Mouse (Mus musculus): ENCODE results near the gene Rbpj. TPM values are rescaled to one million over a fixed set of nuclear protein-coding genes. Genes with fewer than 3 reads are reported as not detected.
"Not testable (repeated sequence)": the region's sequence is repeated elsewhere in the genome, so short reads cannot be mapped to it uniquely, and the experiment has no call there.

Rbpj gene
- total RNA-seq, 1 experiment from 2014 or later: 42.6 TPM

- DNase-seq: no peak
Observed at GRCm38 (mm10) chr5:53511426-53511825, 45.5 kb downstream of the Rbpj start.

DNA sequence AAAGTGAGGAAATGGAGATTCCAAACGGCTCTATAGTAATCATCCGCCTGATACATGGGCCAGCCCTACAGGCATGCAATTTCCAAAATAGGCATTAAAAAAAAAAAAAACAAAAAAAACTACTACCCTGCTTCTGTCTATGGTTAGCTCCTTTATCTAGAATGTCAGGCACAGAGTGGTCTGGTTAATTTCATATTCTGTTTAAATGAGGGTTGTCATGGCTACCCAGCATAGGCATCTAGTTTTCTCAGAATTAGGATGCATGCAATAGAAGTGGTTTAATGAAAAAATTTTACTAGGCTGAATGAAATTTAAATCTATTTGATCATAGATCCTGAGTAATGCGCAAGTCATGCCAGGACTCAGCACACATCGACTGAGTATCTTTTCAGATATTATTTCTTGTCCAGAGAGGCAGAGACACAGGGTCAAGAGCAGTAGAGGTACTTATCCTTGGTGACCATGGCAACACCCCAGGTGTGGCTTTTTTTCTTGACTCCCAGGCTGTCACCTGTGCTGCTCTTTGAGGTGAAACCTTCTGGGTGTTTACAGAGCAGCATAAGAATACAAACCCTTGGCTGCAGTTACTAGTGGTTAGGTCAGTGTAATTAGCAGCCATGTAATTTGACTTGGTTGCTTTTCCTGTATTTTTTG, 49.1 kb downstream of the Rbpj start:
- no peak for DNase-seq

DNA sequence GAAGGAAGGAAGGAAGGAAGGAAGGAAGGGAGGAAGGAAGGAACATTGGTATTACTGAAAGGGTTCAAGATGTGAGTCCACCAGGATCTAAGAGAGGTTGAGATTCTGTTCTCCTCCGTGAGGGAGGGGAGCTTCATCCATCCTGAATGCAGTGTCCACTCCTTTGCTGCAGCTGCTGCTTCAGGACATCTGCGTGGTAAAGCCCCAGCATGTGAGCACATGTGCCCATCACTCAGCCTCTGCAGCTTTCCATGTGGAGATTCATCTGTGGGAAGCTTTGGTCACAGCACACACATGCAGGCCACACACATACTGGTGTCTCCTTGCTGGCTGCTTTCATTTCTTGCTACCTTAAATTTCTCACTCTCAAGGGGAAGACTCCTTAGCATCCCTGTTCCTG, 50.5 kb downstream of the Rbpj start:
- DNase-seq: no peak

GRCm38 (mm10) chr5:53517802-53518201, 51.9 kb downstream of the Rbpj start:
- DNase-seq: no peak

- DNase-seq: no peak
Observed at GRCm38 (mm10) chr5:53519131-53519530, 53.2 kb downstream of the Rbpj start.

- DNase-seq: no peak
Observed at GRCm38 (mm10) chr5:53519998-53520577, 54.1 kb downstream of the Rbpj start.

- DNase-seq: peak; percentile 87
Observed at GRCm38 (mm10) chr5:53523046-53523445, 57.1 kb downstream of the Rbpj start.

DNA sequence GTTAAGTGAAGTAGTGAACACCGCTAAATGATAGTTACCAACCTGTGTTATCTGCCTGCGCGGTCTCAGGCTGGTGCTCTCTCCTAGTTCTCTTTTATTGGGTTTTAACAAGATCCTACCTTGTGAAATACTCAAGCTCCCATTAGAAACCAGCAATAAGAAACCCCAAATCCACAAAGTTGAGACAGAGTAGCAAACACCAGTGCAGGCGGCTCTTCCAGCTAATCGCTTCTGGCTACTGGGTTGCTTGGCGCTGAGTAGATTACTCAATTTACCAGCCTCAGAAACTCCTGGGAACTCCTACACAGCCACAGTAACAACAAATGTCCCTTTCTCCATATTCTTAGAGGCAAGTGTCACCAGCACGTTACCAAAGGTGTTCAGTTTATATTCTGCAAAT, 58.2 kb downstream of the Rbpj start:
- DNase-seq: no peak

DNA sequence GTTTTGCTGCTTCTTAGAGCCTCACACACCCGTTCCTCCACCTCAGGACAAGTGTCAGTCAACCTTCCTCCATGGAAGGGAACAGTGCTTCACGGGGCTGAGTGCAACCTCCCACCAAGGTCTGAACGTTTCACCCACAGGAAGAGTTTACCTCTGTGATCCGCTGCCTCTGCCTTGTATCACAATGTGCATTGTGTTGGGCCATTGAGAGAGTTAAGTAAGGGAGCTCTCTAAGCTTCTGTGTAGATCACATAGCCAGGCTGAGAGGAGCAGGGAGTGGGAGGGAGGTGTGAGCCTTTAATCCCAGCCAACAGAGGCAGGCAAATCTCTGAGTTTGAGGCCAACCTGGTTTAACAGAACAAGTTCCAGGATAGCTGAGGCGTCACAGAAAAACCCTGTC, 58.9 kb downstream of the Rbpj start:
- DNase-seq: no peak

DNA sequence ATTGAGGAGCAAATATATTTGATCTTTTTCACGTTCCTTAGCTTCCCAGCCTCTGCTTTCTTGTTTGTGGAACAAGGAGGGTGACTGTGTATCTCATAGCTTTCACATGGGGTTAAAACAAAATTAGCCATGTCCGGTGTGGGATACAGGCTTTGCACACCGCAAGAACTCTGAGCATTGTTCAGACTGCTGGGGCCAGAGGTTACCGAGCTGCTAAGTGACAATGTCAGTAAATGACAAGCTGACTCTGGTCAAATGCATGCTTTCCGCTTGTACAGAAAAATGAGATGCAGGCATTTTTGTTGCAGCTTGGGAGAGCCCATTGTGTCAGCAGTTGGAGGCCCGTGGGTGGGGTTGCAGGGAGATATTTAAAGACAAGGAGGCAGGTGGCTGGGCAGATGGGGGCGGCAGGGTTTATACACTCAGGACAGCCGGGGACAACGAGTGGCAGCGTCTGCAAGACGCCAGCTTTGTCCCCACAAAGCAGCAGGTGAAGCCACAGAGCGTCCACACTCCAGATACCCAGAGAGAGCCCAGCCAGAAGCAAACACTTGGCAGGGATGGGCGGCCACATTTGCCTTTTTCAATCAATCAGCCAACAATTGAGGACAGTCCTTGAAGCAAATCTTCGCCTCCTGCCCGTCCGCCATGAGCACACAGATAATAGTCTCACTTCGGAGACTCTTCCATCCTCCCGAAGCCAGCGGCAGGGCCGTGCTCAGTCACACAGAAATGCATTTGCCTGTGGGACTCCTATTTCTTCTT, 59.5 kb downstream of the Rbpj start:
- DNase-seq: no peak

- DNase-seq: no peak
Observed at GRCm38 (mm10) chr5:53526070-53526430, 60.1 kb downstream of the Rbpj start.

- DNase-seq: no peak
Observed at GRCm38 (mm10) chr5:53529846-53530245, 63.9 kb downstream of the Rbpj start.

GRCm38 (mm10) chr5:53535096-53535495, 69.1 kb downstream of the Rbpj start:
- no peak for DNase-seq

DNA sequence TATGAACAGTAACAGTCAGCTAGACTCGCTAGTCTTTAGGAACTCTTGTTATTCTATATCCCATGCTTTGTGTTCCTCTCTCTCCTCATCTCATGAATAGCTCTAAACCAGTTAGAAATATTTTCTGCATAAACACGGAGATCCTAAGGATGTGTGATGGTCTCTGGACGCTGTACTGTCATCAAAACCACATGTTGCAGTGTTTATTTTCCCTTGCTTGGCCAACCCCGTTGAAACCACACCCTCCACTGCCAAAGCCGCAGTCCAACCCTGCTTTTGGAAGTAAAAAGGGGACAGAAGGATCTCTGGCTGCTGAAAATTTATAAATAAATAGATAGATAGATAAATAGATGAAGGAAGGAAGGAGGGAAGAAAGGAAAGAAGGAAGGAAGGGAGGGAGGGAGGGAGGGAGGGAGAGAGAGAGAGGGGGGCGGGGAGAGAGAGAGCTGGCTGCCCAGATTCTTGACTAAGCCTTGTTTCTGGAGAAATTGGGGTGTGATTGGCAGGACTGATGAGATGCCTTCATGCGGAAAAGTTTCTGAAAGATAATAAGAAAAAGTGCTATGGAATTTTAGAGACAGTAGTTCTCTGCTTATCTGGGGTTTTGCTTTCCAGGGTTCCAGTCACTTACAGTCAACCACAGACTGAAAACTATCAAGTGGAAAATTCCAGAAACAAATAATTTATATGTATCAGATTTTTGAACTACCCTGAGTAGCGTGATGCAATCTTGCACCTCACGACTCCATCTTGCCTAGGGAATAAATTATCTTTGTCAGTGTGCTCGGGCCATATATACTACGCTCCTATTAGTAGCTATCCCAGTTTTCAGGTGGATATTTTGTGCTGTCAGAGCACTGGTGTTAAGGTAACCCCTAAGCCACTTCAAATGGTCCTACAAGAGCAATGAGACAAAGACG, 70.9 kb downstream of the Rbpj start:
- no peak for DNase-seq

GRCm38 (mm10) chr5:53539860-53540633, 74.1 kb downstream of the Rbpj start:
- no peak for DNase-seq

GRCm38 (mm10) chr5:53542073-53542472, 76.1 kb downstream of the Rbpj start:
- DNase-seq: no peak

DNA sequence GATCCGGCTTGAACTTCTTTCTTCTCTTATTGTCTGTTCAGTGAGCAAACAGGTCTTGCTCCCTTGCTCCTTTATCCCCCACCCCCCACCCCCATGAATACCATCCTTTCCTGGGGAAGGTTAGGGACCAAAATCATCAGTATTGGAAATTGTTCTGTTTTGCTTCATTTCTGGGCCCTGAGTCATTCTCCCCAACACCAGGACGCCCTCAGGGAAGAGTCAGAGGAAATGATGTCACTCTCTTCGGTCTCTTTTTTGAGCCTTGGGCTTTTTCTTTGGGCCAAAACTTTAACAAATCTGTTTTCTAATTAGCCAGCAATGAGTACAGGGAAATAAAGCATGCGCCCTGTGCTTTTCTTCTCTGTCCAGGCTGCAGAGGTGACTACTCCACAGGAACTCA, 77.4 kb downstream of the Rbpj start:
- no peak for DNase-seq

GRCm38 (mm10) chr5:53543945-53544344, 78.0 kb downstream of the Rbpj start:
- no peak for DNase-seq

DNA sequence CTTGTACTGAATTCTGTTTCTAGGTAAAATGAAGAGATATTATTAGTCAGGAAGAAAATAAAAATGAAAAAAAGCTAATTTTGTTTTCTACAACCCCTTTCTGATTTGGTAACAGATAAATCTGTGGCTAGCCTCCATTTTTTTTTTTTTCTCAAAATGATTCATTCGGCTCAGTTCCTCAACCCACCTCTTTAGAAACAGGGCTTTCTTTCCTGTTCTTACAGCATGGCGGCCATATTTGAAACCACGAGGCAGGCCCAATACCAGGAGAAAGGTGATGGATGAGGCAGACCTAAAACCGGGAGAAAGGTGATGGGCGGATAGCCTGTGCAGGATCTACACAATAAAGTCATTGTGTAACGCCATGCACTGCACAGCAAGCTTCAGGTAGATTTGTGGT, 80.5 kb downstream of the Rbpj start:
- no peak for DNase-seq

- no peak for DNase-seq
Observed at GRCm38 (mm10) chr5:53546979-53547472, 81.1 kb downstream of the Rbpj start.

GRCm38 (mm10) chr5:53550329-53550728, 84.4 kb downstream of the Rbpj start:
- DNase-seq: not testable (repeated sequence)

DNA sequence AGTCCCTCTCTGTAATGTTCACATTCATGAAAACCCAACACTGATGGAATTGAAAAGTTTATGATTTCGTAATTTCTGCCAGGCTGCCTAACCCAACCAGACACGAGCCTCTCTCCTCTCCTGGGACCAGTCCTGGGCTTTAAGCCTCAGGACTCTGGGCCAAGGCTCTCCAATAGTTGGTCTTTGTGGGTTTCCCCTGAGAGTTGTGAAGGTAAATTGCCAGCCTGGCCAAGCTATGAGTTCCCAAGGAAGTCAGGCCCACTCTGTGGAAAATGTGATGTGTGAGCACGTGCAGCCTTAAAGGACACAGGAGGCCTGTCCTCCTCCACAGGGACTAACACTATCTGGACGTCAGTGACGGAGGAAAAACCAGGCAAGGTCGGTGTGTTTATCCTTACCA, 85.4 kb downstream of the Rbpj start:
- DNase-seq: peak; percentile 5

All from adrenal gland, postnatal 25 days (tissue).